Mouse (Mus musculus): ENCODE data around the gene Dlx5.

DNA sequence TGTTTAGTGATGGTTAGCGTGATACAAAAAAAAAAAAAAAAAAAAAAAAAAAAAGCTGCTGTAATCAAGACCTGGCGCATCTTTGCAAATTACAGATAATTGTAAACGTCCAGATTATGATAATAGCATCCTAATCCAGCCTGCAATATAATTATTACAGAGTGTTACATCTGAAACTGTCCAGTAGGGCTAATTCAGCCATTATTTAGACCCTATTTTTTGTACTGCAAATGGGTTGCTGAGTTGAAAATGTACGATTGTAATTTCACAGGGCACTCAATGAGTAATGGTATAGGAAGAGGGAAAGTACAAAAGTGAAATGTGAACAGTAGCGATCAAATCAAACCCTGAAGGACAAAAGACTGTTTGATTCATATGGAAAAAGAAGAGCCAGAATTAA is 10.2 kb downstream of the Dlx5 start:
- no peak for TF ChIP-seq EP300 (optimal IDR thresholded peaks at IDR 0.05)
- no peak for TF ChIP-seq CTCF (IDR thresholded peaks at IDR 0.05; ENCODE audit: low read depth)

Measured in stomach, postnatal 0 days (tissue).